Mouse (Mus musculus): ENCODE results near the gene Capn6.

The Capn6 gene

DNA sequence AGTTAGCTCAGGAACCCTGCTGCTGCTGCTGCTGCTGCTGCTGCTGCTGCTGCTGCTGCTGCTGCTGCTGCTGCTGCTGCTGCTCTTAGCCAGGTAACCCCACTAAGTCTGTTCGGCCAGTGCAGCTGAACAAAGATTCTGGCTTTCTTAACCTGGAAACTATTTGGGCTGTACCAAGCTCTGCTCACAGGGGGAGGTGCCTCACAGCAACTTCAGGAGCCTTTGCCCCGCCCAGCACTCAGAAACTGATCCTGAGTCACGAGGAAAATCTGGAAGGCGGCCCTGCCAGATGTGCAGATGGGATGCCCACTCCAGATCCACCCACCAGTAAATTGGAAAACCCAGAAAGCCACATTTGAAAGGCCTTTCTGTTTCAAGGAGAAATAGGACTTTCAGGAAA, at the start of gene Capn6:
TSS of gene Capn6 (minus strand) at position 203 of the 400 bp plus-strand sequence.
- DNase-seq (ENCODE audit: low spot score), result peak; percentile 52

DNA sequence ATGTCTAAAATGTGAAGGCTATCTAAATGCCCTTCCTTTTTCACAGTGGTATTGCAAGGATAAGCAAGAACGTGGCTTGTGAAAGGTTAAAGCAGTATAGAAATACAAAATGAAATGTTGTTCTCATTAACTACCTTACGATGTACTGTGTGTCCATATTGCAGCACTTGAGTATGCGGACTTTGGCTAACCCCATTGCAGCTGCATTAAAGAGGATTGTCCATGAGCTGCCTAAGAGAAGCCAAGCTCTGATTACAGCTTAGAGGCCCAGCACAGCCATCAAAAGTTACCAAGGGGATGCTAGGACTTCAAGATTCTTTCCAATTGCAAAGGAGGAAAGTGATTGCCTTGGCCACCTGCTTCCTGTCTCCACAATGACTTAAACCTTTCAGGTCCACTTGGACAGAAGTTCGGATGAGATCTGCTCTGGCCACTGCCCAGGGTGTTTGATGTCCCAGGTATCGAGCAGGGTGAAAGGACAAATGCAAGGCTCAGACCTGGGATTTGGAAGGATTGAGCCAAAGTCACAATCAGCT, 40.0 kb upstream of the Capn6 start:
- no peak for DNase-seq (ENCODE audit: low spot score)

DNA sequence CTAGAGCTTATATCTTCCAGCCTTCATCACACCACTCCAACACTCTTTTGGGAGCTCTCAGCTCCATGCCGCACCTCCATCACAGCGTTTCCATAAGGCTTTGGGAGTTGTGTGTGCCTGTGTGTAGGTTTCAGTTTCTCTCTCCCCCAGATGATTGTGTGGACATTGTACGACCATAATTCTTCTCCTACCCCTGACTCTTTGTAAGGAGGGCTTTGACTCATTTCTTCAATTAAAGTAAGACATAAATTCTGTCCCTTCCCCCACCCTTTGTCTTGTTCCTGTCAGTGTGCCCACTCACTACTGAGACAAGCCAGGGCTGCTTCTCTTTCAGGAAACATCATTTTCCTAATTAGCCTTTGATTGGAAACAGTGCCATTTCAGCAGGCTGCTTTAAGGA, 24.1 kb upstream of the Capn6 start:
- DNase-seq (ENCODE audit: low spot score), result no peak

DNA sequence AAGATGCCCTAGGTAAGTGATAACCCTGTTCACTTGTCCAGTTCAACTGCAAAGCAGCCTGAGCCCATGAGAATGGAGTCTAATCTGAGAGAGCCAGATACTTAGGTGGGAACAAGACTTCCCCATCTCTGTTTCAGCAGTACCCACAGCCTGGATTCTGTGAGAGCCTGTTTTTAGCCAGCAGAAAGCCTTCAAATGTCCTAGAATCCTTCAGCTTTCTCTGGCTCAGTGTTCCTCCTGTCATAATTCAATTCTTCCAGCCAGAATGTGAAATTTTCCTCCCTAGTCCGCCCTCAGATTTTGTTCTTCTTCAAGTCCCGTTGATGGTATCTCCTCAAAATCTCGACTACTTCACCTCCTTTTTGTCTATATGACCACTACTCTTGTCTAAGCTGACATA, 22.8 kb upstream of the Capn6 start:
- DNase-seq (ENCODE audit: low spot score), result no peak

DNA sequence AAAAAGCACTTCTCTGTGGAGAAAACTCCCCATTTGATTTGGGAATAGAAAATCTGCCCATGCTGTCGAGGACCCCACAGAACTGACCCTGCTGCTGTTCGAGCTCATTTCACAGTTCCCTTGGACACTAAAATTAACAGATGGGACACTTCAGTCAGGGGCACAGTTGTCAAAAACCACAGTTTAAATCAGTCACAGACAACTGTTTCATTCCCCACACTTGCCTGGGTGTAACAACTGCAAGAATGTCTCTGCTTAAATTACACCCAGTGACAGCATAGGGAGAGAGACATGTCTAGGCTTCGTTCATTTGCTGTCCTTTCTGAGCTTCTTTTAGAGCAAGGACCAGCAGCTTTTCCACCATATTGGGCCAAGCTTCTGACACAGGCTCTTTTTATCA, 19.4 kb upstream of the Capn6 start:
- DNase-seq (ENCODE audit: low spot score), result no peak

DNA sequence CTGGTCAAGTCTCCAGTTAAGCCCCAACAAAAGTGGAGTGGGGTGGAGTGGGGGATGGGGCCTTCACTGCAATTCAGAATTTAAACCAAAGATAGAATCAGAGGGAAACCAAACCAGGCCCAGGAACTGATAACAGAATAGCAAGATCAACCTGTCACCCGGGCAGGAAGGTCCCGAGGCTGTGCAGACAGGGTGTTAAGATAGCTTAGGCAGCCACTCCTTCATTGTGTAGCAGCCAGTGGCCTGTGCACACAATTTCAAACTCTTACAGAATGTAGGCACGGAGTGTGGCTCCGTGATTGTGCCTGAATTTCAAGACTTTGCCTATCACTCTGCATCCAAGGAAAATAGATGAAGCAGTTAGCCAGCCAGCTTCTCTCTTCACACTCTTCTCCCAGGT, 693 bp downstream of the Capn6 start:
- peak; percentile 33 for DNase-seq (ENCODE audit: low spot score)

DNA sequence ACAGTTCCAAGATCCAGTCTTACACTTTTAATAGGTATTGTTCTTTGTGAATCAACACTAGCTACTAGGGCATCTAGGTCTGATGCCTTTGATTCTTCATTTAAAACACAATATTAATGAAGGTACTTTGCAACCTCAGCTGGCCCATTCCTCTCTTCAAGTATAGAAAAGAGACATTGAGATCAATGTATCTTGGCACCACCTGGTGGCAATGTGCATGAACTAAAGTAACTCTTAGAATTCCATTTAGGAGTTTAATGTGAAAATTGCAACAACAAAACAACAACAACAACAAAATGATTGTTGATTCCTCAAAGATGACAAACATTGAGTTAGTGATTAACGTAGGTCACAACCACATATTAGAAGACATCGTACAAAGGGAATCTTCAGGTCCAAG, 8.3 kb downstream of the Capn6 start:
- DNase-seq (ENCODE audit: low spot score), result no peak

DNA sequence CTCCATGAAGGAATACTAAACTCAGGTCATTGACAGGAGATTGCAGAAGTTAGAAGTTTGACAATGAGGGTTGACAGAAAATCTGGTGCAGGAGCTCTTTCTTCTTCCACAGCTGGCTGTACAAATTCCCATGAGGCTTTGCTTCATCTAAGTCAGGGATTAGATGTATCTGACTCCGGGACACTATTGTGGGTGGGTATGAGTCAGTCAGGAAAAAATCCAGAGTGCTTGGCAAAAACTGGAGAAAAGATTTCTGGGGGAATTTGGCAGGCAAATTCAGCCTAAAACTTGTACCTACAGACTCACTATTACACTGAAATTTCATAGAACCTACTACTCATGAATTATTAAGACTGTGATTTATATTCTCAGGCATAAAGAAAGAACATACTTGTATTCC, 11.3 kb downstream of the Capn6 start:
- no peak for DNase-seq (ENCODE audit: low spot score)

DNA sequence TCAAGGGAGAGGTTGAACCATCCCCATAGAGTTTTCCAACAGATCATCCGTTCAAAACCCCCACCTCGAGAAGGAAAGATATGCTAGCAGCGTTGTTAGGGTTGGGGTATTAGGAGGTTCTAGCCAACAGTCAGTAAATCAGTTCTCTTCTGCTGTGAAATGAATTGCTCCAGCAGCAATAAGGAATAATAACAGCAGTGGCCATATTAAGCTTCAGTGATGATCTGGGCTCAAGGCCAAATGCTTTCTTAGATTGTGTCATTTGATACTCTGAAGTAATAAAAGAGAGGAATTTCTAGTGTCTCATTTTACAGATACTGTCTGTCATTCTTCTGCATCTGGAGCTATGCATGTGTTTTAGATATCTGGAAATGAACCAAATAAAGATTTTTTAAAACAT, 64.7 kb downstream of the Capn6 start:
- DNase-seq (ENCODE audit: low spot score), result no peak

Data from testis, postnatal 10 days (tissue).